Mouse (Mus musculus): Measurements from ENCODE around the gene Cnr1.

DNA sequence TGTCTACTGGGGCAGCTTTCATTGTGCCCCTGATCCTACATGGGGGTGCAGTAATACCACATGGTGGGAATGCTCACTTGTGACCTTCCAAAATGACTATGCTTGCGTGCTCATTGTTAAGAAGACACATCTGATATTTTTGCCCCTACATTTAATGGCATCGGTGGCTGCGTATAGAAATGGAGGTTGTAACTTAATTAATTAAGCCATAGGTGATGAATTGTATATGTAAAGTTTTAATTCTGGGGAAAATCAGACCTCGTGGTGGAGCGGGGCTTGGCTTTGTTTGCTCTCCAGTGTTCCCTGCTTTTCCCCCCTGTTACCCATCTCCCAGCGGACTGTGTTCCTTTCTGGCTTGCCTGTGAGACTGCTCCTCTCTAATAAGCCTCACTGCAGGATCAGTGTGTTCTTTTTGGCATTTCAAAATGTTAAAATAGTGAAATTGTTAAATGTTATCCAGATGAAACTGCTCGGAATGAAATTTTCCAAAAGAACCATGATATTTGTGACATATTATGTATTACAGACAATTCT, 2.4 kb downstream of the Cnr1 start:
- TF ChIP-seq CTCF (IDR thresholded peaks at IDR 0.05; ENCODE audit: borderline replicate concordance, extremely low read depth, insufficient read depth, insufficient read length) (no peak), POLR2A (IDR thresholded peaks at IDR 0.05; ENCODE audit: borderline replicate concordance, extremely low read depth, insufficient read depth, insufficient read length, poor library complexity, severe bottlenecking) (no peak)

All from brain, embryonic 14.5 days (tissue).